Comparison of ENCODE assay signal across 8 mouse cellular contexts in genomic region chr6:85391803-85392202, GRCm38 (mm10). TPM values are rescaled to one million over a fixed set of nuclear protein-coding genes. Genes with fewer than 3 reads are reported as not detected.
DNase-seq lines count a peak whose midpoint lies in the region.

No protein-coding gene starts in this region.

- DNase-seq in layer of hippocampus, adult 11-12 months (ENCODE audit: low spot score): peak; percentile 77
- no peak for DNase-seq in layer of hippocampus, adult 9-11 months
- peak; percentile 64 for DNase-seq in MN1 (ENCODE audit: low spot score)
- DNase-seq in cerebellum, adult 9-10 months: peak; percentile 77
- peak; percentile 42 to 68 for DNase-seq in gastrocnemius, postnatal 4 days (ENCODE audit: low spot score in 2 of 2)
- peak; percentile 47 to 78 for DNase-seq in left cerebral cortex, postnatal 14 days (ENCODE audit: low spot score in 2 of 2)
- DNase-seq in right cerebral cortex, adult 2 months (ENCODE audit: low spot score in 2 of 2): peak; percentile 77 to 79
- no peak for DNase-seq in Muller cell, postnatal 12 days (ENCODE audit: inconsistent ontology term)

- intact Hi-C loops in left cerebral cortex, postnatal 14 days (cut with DNase I): loop anchor here (5.0 kb wide), 1 partner anchor 230 kb away; no protein-coding TSS in a partner anchor

RNA-seq across cellular contexts. Expression of gene Rab11fip5, which starts 17.4 kb away (rescaled TPM):
- total RNA-seq in gastrocnemius, postnatal 4 days (2021): 10 to 100 TPM; 49.3 to 50.8 TPM
- 10 to 100 TPM; 53.8 to 55.0 TPM for total RNA-seq in left cerebral cortex, postnatal 14 days (2021)

RNA-seq across cellular contexts. Expression of gene Noto, which starts 31.9 kb away (rescaled TPM):
- total RNA-seq in gastrocnemius, postnatal 4 days (2021): not detected
- not detected for total RNA-seq in left cerebral cortex, postnatal 14 days (2021)

RNA-seq across cellular contexts. Expression of gene Smyd5, which starts 40.0 kb away (rescaled TPM):
- total RNA-seq in gastrocnemius, postnatal 4 days (2021): 10 to 100 TPM; 21.6 to 22.7 TPM
- total RNA-seq in left cerebral cortex, postnatal 14 days (2021): 10 to 100 TPM; 33.8 to 34.7 TPM

RNA-seq across cellular contexts. Expression of gene Sfxn5, which starts 58.6 kb away (rescaled TPM):
- 1 to 10 TPM; 4.7 to 5.4 TPM for total RNA-seq in gastrocnemius, postnatal 4 days (2021)
- total RNA-seq in left cerebral cortex, postnatal 14 days (2021): 100 to 1,000 TPM; 162 to 165 TPM

RNA-seq across cellular contexts. Expression of gene Cct7, which starts 59.5 kb away (rescaled TPM):
- 100 to 1,000 TPM; 194 to 199 TPM for total RNA-seq in gastrocnemius, postnatal 4 days (2021)
- total RNA-seq in left cerebral cortex, postnatal 14 days (2021): 100 to 1,000 TPM; 209 to 210 TPM

Comparison
In these comparisons a context has a peak if more than half of its experiments do, and no peak if none do; other contexts are left out.
1. DNase-seq: peak in layer of hippocampus, adult 11-12 months (single experiment), MN1 (single experiment), cerebellum, adult 9-10 months (single experiment), gastrocnemius, postnatal 4 days (2 of 2), left cerebral cortex, postnatal 14 days (2 of 2) and right cerebral cortex, adult 2 months (2 of 2); none in layer of hippocampus, adult 9-11 months (single experiment) and Muller cell, postnatal 12 days (single experiment).